24 mouse cellular contexts compared by ENCODE assay signal in the genomic region with DNA sequence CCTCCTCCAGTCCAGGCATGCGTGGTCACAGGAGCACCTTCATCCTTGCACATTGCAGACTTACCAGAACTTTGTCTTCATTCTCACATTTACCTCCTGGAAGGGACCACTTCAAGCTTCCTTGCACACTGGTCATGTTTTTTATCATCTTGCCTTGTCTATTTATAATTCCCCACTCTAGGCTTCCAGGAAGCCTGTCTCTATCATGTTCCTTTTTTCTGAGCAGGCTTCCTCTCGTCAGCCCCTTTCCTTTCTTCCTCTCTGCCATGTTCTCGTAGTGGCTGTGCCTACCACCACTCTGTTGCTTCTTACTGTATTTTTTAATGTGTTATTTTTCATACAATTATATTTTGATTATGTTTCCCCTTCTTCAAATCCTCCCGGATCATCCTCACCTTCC. TPM values are rescaled to one million over a fixed set of nuclear protein-coding genes. Genes with fewer than 3 reads are reported as not detected.
DNase-seq lines count a peak whose midpoint lies in the region; TF ChIP-seq lines count a peak whose summit lies in the region.
"Had no signal": no experiment of that assay in that cellular context is flagged by ENCODE, and none has a peak within 500 bp of the region (broad histone marks: within the 10 kb centered on the region; RNA-seq: fewer than 3 reads in every experiment).

No protein-coding gene starts in this region.

- no peak for TF ChIP-seq CTCF in layer of hippocampus, adult 2 months (conservative IDR thresholded peaks at IDR 0.05)
- TF ChIP-seq CTCF in bone marrow macrophage, adult 2 months (IDR thresholded peaks at IDR 0.05; ENCODE audit: low read depth, low read length): no peak

- no peaks in the 10 kb centered on the region for H3K36me3 ChIP-seq in macrophage (ENCODE audit: inconsistent target)
- H3K36me3 ChIP-seq: embryonic facial prominence, embryonic 13.5 days; forebrain, embryonic 15.5 days; kidney, embryonic 15.5 days; midbrain, embryonic 12.5 days; neural tube, embryonic 12.5 days had no signal

- H3K79me2 ChIP-seq in macrophage (ENCODE audit: inconsistent target): no peaks in the 10 kb centered on the region

- no peak for TF ChIP-seq POLR2A in bone marrow macrophage, adult 2 months (IDR thresholded peaks at IDR 0.05; ENCODE audit: borderline replicate concordance, low read depth, low read length)

- no peak for DNase-seq in layer of hippocampus, adult 2 months (ENCODE audit: low spot score in 2 of 2)
- DNase-seq in layer of hippocampus, postnatal 25 days (ENCODE audit: extremely low spot score in 1 of 2, low spot score in 1 of 2): no peak
- peak; percentile 65 for DNase-seq in 416B (ENCODE audit: low read depth)
- no peak for DNase-seq in thymus, postnatal 25 days
- no peak for DNase-seq in ovary, adult 18-20 months (ENCODE audit: low spot score)
- DNase-seq: adrenal gland, postnatal 36 days; cerebellum, adult 18-20 months; cerebellum, postnatal 14 days; embryo, embryonic 11 days; kidney, postnatal 4 days; layer of hippocampus, postnatal 36 days; lung, postnatal 4 days; retina, postnatal 1 day; right cerebral cortex, postnatal 25 days; spleen, adult 18-20 months had no signal

- 8% methylated on average over 3 of the region's 4 CpGs for WGBS in macrophage (ENCODE audit: missing documents)

- H3K4me1 ChIP-seq in bone marrow macrophage, adult 2 months (ENCODE audit: control insufficient read depth, insufficient read depth, low read length): peaks cover 56% of the 10 kb centered on the region
- H3K4me1 ChIP-seq: forebrain, embryonic 15.5 days; kidney, embryonic 15.5 days; midbrain, embryonic 12.5 days; neural tube, embryonic 12.5 days had no signal

- H3K27ac ChIP-seq in layer of hippocampus, adult 2 months: peak overlapping the region; percentile 18; the same call in 1 of the 2 replicates
- peak overlapping the region; percentile 99 for H3K27ac ChIP-seq in bone marrow macrophage, adult 2 months (ENCODE audit: insufficient read depth, low read depth, low read length)
- H3K27ac ChIP-seq in macrophage: peak overlapping the region; percentile 99
- H3K27ac ChIP-seq: embryonic facial prominence, embryonic 13.5 days; forebrain, embryonic 15.5 days; hindbrain, postnatal 0 days; kidney, embryonic 15.5 days; liver, embryonic 14.5 days; midbrain, embryonic 12.5 days; neural tube, embryonic 12.5 days had no signal

- no peak overlapping the region for H3K4me3 ChIP-seq in layer of hippocampus, adult 2 months
- no peak overlapping the region for H3K4me3 ChIP-seq in bone marrow macrophage, adult 2 months (ENCODE audit: insufficient read depth, low read length)
- no peak overlapping the region for H3K4me3 ChIP-seq in macrophage (ENCODE audit: inconsistent target)
- H3K4me3 ChIP-seq: embryonic facial prominence, embryonic 13.5 days; forebrain, embryonic 15.5 days; kidney, embryonic 15.5 days; midbrain, embryonic 12.5 days; neural tube, embryonic 12.5 days had no signal

RNA-seq across cellular contexts. Expression of gene Runx1, which starts 42.6 kb away (rescaled TPM):
- 1 to 10 TPM in 1 of 2 experiments, under 1 TPM in 1; 0.95 to 1.4 TPM for total RNA-seq in layer of hippocampus, adult 2 months (2021)
- 1 to 10 TPM in 1 of 2 experiments, under 1 TPM in 1; 0.74 to 2.1 TPM for total RNA-seq in layer of hippocampus, postnatal 25 days (2021)
- 86.8 and 103 TPM in 2 replicates for polyA plus RNA-seq in bone marrow macrophage, adult 2 months (2012; ENCODE audit: insufficient read depth, insufficient read length, missing spikeins)
- 100 to 1,000 TPM; 170 to 922 (median 407) TPM for total RNA-seq in macrophage (2018; cell fraction: chromatin; rRNA removed)
- total RNA-seq in macrophage (2018; cell fraction: cytosol; rRNA removed): 10 to 100 TPM; 29.1 to 90.3 (median 52.0) TPM
- 100 to 1,000 TPM; 108 to 569 (median 293) TPM for total RNA-seq in macrophage (2018; cell fraction: nucleus; rRNA removed)
- 30.4 to 35.3 TPM (median 34.7 TPM) in 3 replicates for polyA plus RNA-seq in macrophage (2018)

Comparison
In these comparisons a context has a peak if more than half of its experiments do, and no peak if none do; other contexts are left out.
1. H3K27ac ChIP-seq: peak in every context shown above with its lines; median percentile 99 in bone marrow macrophage, adult 2 months; 99 in macrophage; 18 in layer of hippocampus, adult 2 months.